Mouse (Mus musculus) NIH3T3 (cell line): Measurements from ENCODE around the gene Olfr807.

ENCODE experiments used
- DNase-seq: peaks from one replicate; pipeline ENCODE4 v3.0.0-alpha.2; 2012; ENCODE audit warnings: low read depth

The Olfr807 gene

DNA sequence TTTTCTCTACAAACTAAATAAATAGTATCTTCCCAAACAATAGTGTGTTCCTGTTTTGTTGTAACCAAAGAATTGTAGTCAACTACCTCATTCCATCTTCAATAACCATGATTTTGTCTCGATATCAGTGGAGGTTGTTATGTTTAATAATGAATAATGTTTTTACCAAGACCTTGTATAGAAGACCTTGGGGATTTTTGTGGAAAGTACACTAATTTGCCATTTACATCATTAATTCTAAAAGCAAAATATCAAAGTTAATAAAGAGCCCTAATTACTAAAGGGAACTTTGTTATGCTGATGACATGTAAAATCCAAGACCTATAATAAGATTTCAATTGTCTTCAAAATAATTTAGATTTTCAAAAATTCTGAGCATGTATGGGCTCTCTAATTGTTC is at the start of gene Olfr807:
TSS of gene Olfr807 (minus strand) at position 101 of the 400 bp plus-strand sequence.
- no peak for DNase-seq

DNA sequence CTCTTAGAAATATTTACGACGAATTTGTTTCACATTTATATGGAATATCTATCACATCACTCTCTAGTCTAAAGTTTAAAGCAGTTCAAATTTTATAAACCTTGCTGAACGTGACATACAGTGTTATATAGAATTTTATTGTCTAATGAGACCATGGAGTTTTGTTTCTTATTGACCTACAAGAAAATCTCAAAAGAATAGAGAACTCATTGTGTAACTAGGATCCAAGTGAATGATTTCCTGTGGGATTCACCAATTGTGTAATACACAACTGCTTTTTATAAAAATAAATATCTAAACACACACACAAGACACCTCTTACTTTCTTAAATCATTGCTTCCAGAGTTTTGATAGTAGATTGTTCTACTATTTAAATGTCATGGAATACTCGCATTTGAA is 46.7 kb upstream of the Olfr807 start, which contains the start of gene Olfr811:
TSS of gene Olfr811 (minus strand) at position 101 of the 400 bp plus-strand sequence.
- no peak for DNase-seq

DNA sequence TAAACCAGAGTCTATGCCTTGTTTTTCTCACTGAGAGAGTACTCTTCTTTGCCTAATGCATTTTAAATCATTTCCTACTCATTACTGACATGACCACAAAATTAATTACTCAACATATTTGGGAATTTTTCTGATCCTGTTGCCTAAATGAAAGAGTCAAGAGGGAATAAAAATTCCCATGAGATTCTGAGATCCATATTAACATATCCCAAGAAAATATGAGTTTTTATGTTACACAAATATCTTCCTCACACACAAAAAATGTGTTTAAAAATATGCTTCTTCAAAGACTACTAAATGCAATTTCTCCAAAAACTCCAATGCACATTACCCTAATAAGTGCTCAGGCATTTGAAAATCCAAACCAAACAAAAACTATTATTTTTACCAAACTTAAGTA is 37.2 kb upstream of the Olfr807 start, which contains the start of gene Olfr810:
TSS of gene Olfr810 (minus strand) at position 101 of the 400 bp plus-strand sequence.
- DNase-seq: no peak

DNA sequence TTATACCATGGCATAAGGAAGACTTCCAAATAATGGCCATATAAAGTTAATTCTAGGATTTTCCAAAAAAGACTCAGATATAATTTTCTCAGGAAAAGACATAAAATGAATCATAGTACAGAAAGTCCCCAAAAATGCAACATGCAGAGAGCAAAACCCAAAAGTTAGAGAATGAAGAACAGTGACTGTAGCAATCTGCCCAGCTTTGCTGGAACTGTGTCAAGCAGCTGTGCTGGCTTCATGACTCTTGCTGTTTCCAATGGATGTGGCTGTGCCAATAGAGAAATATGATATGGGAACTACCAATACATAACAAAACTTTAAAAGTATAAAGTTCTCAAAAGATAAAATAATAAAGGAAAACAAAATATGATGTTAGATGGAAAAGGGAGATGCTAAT is 20.5 kb upstream of the Olfr807 start:
- DNase-seq: peak; percentile 5

DNA sequence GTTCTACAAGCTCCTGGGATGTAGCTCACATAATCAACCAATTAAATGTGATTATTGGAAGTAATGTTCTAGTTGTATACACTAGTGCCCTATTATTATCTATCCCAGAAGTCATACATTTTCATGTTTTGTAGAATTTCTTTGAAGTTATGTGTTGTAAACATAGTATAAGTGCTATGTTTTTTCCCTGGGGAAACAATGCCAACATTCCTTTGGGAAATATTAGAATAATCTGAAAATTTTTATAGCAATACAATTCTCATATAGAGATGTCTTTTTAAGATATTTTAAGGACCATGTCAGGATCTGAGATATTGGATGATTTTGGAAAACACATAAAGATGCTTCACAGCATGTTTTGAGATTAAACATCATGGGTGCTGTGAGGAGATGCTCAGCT is 16.7 kb upstream of the Olfr807 start, which contains the start of gene Olfr809:
TSS of gene Olfr809 (plus strand) at position 301 of the 400 bp plus-strand sequence.
- DNase-seq: no peak

DNA sequence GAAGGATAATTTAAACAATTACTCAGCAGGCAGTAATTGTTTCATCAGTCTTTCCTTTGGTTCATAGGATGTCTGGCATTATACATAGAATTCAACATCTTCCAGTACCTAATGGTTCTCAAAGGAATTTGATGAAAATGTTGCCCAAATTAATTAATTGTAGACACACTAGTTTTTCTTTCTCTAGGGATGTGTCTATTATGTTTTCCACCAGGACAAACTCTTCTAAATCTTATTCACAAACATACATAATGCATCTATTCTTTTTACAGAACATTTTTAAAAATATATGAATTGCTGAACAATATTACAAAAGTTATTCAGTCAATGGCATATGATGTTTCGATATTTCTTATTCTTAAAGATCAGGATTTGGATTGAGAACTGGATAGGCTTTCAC is 7.6 kb upstream of the Olfr807 start, which contains the start of gene Olfr808:
TSS of gene Olfr808 (plus strand) at position 301 of the 400 bp plus-strand sequence.
- no peak for DNase-seq

DNA sequence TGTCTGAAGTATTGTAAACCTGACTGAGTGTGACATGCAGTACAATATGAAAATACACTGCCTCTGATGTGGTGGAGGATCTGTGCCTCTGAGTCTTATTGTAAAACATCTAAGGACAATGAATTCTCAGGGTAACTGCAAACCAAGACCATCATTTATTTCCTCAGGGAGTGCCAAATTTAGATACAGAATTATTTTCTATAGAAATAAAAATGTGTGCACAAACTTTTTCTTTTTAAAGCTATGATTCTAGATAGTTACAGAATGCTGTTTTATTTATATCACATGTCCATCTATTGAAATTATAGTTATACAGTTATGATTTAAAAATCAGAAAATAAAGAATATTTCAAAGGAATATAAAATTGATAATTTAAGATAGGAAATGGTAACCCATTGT is 15.8 kb downstream of the Olfr807 start, which contains the start of gene Olfr806:
TSS of gene Olfr806 (minus strand) at position 101 of the 400 bp plus-strand sequence.
- DNase-seq: no peak

DNA sequence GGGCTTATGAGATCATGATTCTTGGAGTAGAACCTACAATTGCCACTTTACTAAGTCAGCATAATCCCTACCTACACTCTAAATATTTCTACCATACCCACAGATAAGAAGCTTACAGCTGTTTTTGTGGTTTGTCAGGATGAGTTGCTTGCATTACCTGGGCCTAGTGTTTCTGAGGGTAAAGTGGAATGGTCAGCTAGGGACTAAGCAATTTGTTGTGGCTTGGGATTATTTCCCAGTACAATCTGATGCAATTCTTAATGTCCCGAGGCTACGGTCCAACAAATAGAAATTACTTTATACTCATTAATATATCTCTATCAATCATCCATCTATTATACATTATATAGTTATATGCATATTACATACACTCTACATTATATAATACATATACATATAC is 28.3 kb downstream of the Olfr807 start, which contains the start of gene Olfr805:
TSS of gene Olfr805 (minus strand) at position 101 of the 400 bp plus-strand sequence.
- no peak for DNase-seq
